Mouse (Mus musculus) kidney, adult 18-20 months (tissue): Measurements from ENCODE around the gene Ccdc189.

Source experiments
- DNase-seq: peaks from one replicate; pipeline ENCODE4 v3.0.0; 2021

The Ccdc189 gene

DNA sequence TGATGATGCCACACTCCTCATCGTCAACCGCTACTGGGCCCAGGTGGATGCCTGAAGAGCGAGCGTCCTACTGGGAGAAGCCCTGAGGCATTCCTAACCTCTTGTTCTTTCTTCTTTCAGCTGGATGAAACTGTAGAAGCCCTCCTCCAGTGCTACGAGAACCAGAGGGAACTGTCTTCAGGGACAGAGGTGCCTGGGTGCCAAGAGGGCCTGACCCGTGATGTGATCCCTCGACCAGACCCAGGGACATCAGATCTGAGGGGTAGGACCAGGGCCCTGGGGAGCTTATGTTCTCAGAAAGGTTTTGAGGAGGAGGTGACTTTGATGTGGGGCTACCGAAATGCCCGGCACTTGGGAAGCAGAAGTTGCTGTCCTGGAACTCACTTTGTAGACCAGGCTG is 1.2 kb upstream of the Ccdc189 start:
- no peak for DNase-seq

DNA sequence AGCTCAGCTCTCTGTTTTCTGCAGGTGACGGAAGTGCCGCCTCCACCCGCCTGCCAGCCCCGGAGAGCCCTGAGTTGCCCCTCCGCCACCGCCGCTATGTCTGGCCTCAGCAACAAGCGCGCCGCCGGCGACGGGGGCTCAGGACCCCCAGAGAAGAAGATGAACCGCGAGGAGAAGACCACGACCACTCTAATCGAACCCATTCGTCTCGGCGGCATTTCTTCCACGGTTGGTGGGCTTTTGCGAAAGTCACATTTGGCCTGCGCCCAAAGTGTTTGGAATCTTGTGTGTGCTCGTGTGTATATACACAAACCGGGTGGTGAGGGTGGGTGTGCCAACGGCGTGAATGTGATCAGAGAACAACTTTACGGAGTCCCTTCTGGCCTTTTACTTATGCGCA is 506 bp upstream of the Ccdc189 start:
- DNase-seq = no peak

DNA sequence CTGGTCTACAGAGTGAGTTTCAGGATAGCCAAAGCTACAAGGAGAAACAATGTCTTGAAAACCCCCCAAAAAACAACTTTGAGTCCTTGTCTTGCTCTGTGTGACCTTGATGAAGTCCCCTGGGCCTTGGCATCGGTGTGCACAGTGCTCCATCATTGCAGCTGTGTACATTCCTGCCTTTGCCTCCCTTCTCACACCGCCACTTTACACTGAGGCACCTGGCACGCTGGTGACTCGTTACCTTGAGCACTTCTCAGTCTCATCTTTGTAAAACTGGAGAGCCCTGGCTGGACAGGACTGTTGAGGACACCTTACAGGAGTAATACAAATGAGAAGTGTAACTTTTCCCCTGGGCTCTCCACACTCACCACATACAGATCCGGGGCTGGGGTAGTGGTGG is 1.2 kb downstream of the Ccdc189 start:
- DNase-seq = no peak

DNA sequence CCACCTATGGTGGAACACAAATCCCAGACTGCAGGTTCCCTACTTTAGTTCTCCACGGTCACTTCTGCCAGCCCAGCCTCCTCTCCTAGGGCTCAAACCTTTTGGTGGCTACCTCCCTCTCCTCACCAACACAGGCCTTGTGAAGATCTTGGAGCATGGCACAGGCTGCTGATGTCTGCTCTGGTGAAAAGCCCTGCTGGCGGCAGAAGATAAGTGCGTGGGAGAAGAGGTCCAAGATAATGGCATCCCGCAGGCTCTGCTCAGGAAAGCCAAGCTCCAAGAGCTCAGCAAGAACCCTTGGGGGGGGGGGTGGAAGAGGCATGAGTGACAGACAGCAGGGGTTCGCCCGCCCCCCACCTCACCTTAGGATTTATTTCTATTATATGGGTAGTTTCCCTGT is 2.2 kb downstream of the Ccdc189 start:
- DNase-seq = no peak

DNA sequence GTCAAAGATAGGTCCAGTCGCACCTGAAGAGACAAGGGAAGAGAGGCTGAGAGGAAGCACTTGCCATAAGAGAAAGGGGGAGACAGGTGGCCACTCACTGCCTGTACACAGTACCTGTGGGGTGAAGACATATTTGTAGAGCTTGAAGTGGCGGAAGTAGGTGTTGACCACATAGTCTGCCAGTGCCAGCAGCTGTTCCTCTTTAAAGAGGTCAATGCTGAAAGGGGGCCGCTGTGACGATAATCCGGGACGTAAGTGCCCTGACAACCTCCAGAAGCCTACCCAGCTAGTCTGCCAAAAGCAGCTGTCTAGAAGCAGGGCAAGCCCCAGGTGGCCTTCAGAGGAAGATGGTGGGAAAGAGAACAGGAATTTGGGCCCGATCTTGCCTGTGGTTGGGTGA is 3.4 kb downstream of the Ccdc189 start:
- no peak for DNase-seq

DNA sequence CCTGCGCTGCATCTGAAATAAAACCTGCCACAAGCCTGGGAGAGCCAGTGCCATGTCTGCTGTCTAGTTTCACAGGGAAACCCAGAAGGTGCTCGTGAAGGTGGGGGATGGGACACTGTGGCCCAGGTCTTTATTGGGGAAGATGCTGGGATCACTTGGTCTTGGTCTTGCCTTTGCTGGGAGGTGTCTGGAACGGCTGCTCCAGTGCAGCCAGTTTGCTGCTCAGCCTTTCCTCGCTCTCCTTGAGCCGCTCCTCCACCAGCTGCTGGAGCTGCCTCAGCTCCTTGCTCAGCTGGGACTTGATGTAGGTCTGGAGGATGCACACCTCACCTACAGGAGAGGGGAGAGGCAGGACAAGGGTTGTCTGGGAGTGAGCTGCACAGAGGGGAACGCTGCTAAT is 5.1 kb downstream of the Ccdc189 start:
- no peak for DNase-seq

DNA sequence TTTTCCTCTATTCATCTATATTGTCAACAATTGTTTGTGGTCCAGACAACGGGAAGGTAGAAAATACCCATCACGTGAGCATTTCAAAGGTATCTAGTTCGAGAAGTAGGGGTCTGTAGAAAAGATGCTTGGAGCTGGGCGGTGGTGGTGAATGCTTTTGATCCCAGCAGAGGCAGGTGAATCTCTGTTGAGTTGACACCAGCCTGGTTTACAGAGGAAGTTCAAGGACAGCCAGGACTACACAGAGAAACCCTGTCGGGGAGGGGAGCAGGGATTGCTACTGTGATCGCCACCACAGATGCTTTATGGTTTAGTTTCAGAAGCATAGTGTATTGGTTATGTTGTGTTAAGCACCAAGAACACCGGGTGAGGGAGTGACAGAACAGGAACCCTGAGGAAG is 14.3 kb downstream of the Ccdc189 start:
- no peak for DNase-seq

DNA sequence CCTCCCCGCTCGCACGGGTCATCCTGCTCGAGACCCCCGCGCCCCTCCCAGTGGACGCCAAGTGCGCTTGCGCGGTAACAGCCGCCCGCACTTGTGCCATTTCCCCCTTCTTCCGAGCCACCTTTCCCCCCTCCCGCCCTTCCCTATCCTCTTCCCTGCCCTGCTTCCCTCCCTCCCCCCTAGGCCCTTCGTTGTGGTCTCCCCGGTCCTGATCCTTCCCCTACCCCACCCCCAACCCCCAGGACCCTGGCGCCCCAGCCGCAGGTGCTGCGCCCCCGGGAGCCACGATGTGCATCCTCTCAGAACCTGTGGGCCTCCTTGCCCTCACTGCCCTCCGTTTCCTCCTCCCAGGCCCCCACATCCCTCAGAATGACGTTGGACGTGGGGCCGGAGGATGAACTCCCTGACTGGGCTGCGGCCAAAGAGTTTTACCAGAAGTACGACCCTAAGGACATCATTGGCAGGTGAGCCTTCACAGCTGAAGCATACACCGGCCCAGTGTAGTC is 14.8 kb downstream of the Ccdc189 start:
- DNase-seq = peak; percentile 15

DNA sequence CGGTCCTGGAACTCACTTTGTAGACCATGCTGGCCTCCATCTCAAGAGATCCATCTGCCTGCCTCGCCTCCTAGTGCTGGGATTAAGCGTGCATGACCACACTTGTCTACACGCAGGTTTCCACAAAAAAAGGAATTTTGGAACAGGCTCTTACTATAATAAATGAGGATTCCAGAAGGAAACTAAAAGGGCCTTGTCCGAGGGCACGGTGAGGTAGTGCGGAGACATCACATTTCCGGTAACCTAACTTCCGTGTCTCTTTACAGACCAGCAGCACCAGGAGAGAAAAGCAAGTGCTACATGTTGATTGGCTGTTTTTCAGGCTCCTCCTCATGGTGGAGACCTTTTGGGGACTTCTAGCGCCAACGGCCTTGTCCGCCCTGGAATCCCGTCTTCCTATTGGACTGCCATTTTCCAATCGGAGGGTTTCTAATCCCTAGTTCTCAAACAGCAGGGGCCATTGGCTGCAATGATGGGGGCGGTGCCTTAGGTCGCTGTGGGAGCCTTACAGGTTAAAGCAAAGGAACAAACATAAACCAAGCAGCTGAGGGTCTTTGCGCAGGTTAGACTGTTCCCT is 15.4 kb downstream of the Ccdc189 start, which contains the start of gene Phkg2:
Gene Phkg2 (plus strand): TSS at position 446 of the 577 bp plus-strand sequence.
- DNase-seq = peak; percentile 87

DNA sequence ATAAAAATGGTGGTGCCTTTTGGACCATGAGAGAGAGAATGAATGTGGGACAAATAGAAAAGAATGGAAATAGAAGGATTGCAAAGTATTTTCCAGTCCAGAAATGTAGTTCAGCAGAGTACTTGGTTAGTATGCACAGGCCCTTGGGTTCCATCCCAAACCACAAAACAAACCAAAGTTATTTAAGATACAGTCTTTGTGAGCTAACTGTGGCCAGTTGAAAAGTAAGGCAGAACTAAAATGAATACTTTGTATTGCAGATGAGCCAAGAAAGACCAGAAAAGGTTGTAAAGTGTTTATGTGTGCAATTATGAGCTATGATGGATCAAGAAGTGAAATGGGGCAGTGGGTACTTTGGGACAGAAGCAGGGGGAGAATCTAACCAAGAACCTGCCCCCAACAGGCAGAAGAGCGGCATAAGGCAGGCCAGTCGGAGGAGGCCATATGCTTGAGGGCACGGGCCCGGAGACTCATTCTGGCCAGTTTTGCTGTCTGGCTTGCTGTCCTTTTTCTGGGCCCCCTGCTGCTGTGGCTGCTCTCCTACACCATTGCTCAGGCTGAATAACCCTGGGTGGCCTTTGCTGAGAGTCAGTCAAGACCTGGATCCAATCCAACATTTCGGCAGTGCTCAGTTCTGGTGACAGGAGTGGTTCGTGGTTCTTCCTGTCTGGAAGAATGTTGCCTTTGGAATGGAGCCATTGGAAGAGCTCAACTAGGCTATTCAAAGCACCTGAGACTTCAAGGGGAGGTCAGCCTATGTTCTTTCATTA is 23.8 kb downstream of the Ccdc189 start:
- peak; percentile 23 for DNase-seq

DNA sequence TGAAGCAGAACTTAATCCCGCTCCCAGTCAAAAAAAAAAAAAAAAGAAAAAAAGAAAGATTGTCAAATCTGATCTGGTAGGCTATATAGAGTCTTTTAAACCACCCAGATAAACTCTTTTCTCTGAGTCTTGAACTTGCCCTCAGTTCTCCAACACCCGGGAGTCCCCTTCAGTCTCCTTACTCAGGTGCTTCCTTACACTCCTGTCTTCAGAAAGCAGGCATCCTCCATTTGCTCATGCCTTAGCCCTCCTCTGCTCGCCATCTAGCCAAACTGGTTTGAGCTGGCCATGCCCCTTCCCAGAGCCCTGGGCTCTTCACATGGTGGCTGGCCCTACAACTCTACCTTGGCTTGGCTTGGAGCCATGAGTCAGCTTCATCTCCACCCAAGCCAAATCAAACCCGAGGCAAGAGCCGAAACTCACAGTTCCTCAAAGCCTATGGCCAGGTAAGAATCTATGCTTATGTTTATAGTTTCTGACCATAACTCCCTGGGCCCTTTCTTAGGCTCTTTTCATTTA is 27.0 kb downstream of the Ccdc189 start, which contains the start of gene Tmem265:
Gene Tmem265 (plus strand): TSS at position 51 of the 519 bp plus-strand sequence.
- no peak for DNase-seq

DNA sequence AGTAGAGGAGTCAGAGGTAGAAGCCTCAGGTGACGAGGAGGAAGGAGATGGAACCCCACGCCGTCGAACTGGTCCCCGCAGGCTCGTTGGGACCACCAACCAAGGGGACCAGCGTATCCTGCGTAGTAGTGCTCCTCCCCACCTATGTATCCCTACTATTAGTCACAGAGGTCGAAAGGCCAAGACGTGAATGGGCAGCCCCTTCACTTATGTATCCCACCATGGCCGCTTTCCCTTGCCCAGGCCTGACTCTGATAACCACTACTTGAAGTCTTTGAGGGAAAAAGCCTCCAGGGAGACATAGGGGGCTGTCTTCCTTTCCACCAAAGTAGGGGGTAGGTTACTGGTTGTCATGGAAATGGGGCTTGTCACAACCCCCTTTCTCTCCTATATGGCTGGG is 27.8 kb downstream of the Ccdc189 start:
- DNase-seq = no peak

DNA sequence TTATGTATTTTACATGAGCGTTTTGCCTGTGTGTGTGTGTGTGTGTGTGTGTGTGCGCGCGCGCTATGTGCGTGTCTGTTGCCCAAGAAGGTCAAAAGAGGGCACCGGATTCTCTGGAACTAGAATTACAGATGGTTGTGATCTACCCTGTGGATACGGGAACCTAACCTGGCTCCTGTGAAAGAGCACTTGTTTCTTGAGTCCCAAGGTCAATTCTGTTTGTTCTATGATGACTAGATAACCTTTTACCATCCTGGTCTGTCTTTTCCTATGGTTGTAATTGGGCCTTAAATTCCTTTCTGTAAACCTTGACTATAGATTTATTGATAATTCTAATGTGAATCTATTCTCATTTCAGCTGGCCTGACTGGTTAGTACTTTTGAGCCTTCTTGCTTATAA is 36.8 kb downstream of the Ccdc189 start:
- DNase-seq = no peak

DNA sequence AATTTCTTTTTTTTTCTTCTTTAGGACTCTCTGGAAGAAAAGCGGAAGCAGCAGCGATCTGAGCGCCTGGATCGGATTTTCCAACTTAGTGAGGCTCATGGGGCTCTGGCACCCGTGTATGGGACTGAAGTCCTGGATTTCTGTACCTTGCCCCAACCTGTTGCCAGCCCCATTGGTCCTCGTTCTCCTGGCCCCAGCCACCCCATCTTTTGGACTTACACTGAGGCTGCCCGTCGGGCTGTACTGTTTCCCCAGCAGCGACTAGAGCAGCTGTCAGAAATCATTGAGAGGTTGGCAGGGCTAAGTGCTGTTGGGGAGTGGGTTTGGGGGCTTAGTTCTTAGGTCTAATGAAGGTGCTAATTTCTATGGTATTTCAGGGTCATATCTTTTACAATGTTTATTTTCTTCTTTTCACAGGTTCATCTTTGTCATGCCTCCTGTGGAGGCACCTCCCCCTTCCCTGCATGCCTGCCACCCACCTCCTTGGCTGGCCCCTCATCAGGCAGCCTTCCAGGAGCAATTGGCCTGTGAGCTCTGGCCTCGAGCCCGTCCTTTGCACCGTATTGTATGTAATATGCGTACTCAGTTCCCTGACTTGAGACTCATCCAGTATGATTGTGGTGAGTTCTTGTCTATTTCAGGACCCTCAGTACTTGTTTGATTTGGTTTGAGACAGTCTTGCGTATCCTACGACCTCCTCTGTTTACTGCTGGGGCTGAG is 39.1 kb downstream of the Ccdc189 start:
- peak; percentile 53 for DNase-seq

DNA sequence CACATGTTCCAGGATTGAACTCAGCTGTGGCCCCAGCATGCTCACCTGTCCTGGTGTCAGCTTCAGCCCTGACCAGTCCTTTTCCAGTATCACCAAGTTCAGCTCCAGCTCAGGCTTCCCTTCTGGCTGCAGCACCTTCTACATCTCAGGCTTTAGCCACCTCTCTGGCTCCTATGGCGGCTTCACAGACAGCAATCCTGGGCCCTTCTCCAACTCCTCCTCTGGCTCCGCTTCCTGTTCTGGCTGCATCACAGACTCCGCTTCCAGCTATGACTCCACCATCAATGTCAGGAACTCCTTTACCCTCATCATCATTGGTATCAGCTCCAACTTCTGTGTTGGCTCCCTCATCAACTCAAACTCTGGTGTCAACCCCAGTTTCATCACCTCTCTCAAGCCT is 46.7 kb downstream of the Ccdc189 start:
- no peak for DNase-seq
